Mouse (Mus musculus) small intestine, adult 2 months (tissue): ENCODE measurements around the gene Zfp385c. TPM values are rescaled to one million over a fixed set of nuclear protein-coding genes. Genes with fewer than 3 reads are reported as not detected.
A peak's percentile ranks its signal among the peaks of the same experiment; 100 is the strongest.

ENCODE experiments used
- H3K27ac ChIP-seq: fragments of 200-500 bp; 2 replicates; pipeline ENCODE4 v1.5.1; 2012; ENCODE audit warnings: low read depth, low read length, control low read depth, inconsistent platforms; ENCODE audit not compliant: insufficient read depth
- H3K27me3 ChIP-seq: fragments of 200-500 bp; 2 replicates; pipeline ENCODE4 v1.6.1; 2012; ENCODE audit warnings: mild to moderate bottlenecking, moderate library complexity, low read length, inconsistent platforms; ENCODE audit not compliant: control insufficient read depth, insufficient read depth
- H3K36me3 ChIP-seq: fragments of 200-500 bp; 2 replicates; pipeline ENCODE4 v1.6.1; 2012; ENCODE audit warnings: mild to moderate bottlenecking, low read length, control low read depth, inconsistent platforms; ENCODE audit not compliant: control insufficient read depth, insufficient read depth
- H3K4me1 ChIP-seq: fragments of 200-500 bp; 2 replicates; pipeline ENCODE4 v1.6.1; 2012; ENCODE audit warnings: low read length, inconsistent platforms, mixed read lengths; ENCODE audit not compliant: control insufficient read depth, insufficient read depth, insufficient read length
- H3K4me3 ChIP-seq: fragments of 200-500 bp; 2 replicates; pipeline ENCODE4 v1.5.1; 2012; ENCODE audit warnings: low read depth, mild to moderate bottlenecking, control low read depth, inconsistent platforms, low read length, moderate library complexity
- CTCF ChIP-seq: fragments of 200-500 bp; IDR thresholded peaks from 2 replicates; pipeline ENCODE4 v1.5.1; 2012; ENCODE audit warnings: low read depth, mild to moderate bottlenecking, control low read depth, inconsistent platforms, low read length, moderate library complexity, mixed read lengths; ENCODE audit not compliant: insufficient replicate concordance, insufficient read length; ENCODE audit errors: extremely low read depth
- POLR2A ChIP-seq: fragments of 200-500 bp; IDR thresholded peaks from 2 replicates; pipeline ENCODE4 v1.6.1; 2012; ENCODE audit warnings: low read depth, mild to moderate bottlenecking, control low read depth, inconsistent platforms, low read length, moderate library complexity
- WGBS: fragments of 180-500 bp; shearing (Covaris S2); methylation state at CpG from one replicate; pipeline ENCODE4 v1.1.7; 2018; 5-methylcytosine and 5-hydroxymethylcytosine counted together
- polyA plus RNA-seq: library from polyadenylated mRNA; depleted of rRNA; stranded (reverse); fragments of >200 nt; gene quantifications from 2 replicates; pipeline ENCODE4 v1.2.3, GENCODE M21; 2012

The Zfp385c gene
- polyA plus RNA-seq, 1 experiment: 0.62 TPM

- peaks cover 25% of the 10 kb centered on the region for H3K36me3 ChIP-seq
- H3K27me3 ChIP-seq: no peaks in the 10 kb centered on the region
- H3K4me3 ChIP-seq: no peak overlapping the region
- peaks cover 16% of the 10 kb centered on the region for H3K4me1 ChIP-seq
- TF ChIP-seq CTCF (no peak), POLR2A (no peak)
- H3K27ac ChIP-seq: no peak overlapping the region
- 66% methylated on average over 4 of the region's 4 CpGs for WGBS
These were observed 18.7 kb upstream of the Zfp385c start for GRCm38 (mm10) chr11:100710977-100711376.

- Histone ChIP-seq H3K36me3 (peaks cover 21% of the 10 kb centered on the region), H3K4me1 (peaks cover 16% of the 10 kb centered on the region)
These were observed 18.3 kb upstream of the Zfp385c start for GRCm38 (mm10) chr11:100710528-100710927.

GRCm38 (mm10) chr11:100709201-100709810 lies 17.1 kb upstream of the Zfp385c start:
- Histone ChIP-seq H3K27me3 (no peaks in the 10 kb centered on the region), H3K4me3 (no peak overlapping the region), H3K27ac (no peak overlapping the region), H3K36me3 (peaks cover 21% of the 10 kb centered on the region; the same call in 1 of the 2 replicates), H3K4me1 (peaks cover 16% of the 10 kb centered on the region)
- WGBS: 93% methylated on average over 9 of the region's 9 CpGs
- TF ChIP-seq POLR2A (no peak), CTCF (no peak)

More at GRCm38 (mm10) chr11:100710528-100710927, 18.3 kb upstream of the Zfp385c start:
- Histone ChIP-seq H3K4me3 (no peak overlapping the region), H3K27ac (no peak overlapping the region), H3K27me3 (no peaks in the 10 kb centered on the region)
- TF ChIP-seq POLR2A (no peak), CTCF (no peak)
- 94% methylated on average over 15 of the region's 15 CpGs for WGBS

GRCm38 (mm10) chr11:100705095-100705747 lies 13.0 kb upstream of the Zfp385c start:
- peaks cover 15% of the 10 kb centered on the region for H3K4me1 ChIP-seq
- H3K27ac ChIP-seq: no peak overlapping the region
- peaks cover 21% of the 10 kb centered on the region; the same call in 1 of the 2 replicates for H3K36me3 ChIP-seq
- H3K4me3 ChIP-seq: no peak overlapping the region
- no peaks in the 10 kb centered on the region for H3K27me3 ChIP-seq
- 93% methylated on average over 23 of the region's 23 CpGs for WGBS
- TF ChIP-seq POLR2A (no peak), CTCF (no peak)

GRCm38 (mm10) chr11:100703851-100704531 lies 11.7 kb upstream of the Zfp385c start, which contains the start of gene Dhx58:
TSS of gene Dhx58 (minus strand) at chr11:100704271.
- Histone ChIP-seq H3K27ac (peak within 1 kb of the TSS; percentile 51), H3K36me3 (peaks cover 18% of the 10 kb centered on the region; the same call in 1 of the 2 replicates), H3K4me3 (peak within 1 kb of the TSS; percentile 52), H3K4me1 (peaks cover 15% of the 10 kb centered on the region), H3K27me3 (no peaks in the 10 kb centered on the region)
- no peak for TF ChIP-seq CTCF
- TF ChIP-seq POLR2A: peak; percentile 18; the same call in 1 of the 2 replicates
- WGBS: 17% methylated on average over 7 of the region's 7 CpGs

- H3K27me3 ChIP-seq: no peaks in the 10 kb centered on the region
- peaks cover 17% of the 10 kb centered on the region; the same call in 1 of the 2 replicates for H3K36me3 ChIP-seq
- 50% methylated on average over 11 of the region's 11 CpGs for WGBS
- H3K4me3 ChIP-seq: peak overlapping the region; percentile 52
- H3K4me1 ChIP-seq: peaks cover 15% of the 10 kb centered on the region
- H3K27ac ChIP-seq: 0 out of 2 replicates have a peak overlapping the region, but pooled peaks have one; percentile 14
- no peak for TF ChIP-seq CTCF
- no peak for TF ChIP-seq POLR2A
These were observed 11.1 kb upstream of the Zfp385c start for GRCm38 (mm10) chr11:100703366-100703765.
